Mouse (Mus musculus): ENCODE measurements around the gene Abhd10. TPM values are rescaled to one million over a fixed set of nuclear protein-coding genes. Genes with fewer than 3 reads are reported as not detected.

The Abhd10 gene
- total RNA-seq, 2 experiments from 2014 or later = 16.0 to 18.6 TPM

DNA sequence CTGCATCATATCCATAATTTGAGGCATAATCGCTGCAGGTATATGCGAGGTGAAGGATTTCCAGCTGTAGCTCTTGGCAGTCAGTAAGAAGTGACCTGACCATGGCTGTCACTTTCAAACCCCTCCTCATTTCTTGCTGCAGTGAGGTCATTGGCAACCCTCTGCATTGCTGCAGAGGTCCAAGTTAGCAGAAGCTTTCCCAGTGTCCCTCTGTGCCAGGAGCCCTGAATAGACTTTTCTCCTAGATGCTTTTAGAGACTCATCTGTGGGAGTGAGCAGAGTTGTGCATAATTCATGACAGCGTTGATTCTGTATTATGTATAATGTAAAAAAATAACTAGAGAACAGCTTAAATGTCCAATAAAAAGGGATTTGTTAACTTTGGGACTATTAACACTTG lies 57.5 kb downstream of the Abhd10 start:
- intact Hi-C loops (cut with DNase I) = loop anchor here (1.0 to 10.0 kb wide), 3 partner anchors 130 to 337 kb away; no protein-coding TSS in a partner anchor
- no peak for DNase-seq (ENCODE audit: low spot score)

- intact Hi-C loops (cut with DNase I) = loop anchor here (1.0 to 10.0 kb wide), 3 partner anchors 130 to 337 kb away; no protein-coding TSS in a partner anchor
- DNase-seq (ENCODE audit: low spot score) = no peak
Observed at GRCm38 (mm10) chr16:45684815-45685214, 57.9 kb downstream of the Abhd10 start.

Other genes starting within 250 kb of the Abhd10 start
- gene Gm609, start 250.0 kb downstream of the Abhd10 start, total RNA-seq (2021) = not detected
- not detected for gene Gm17783, start 210.9 kb downstream of the Abhd10 start, total RNA-seq (2021)
- not detected for gene Slc9c1, start 207.6 kb downstream of the Abhd10 start, total RNA-seq (2021)
- not detected for gene Gcsam, start 132.6 kb downstream of the Abhd10 start, total RNA-seq (2021)
- gene BC016579, start 88.9 kb downstream of the Abhd10 start, total RNA-seq (2021) = not detected
- gene Tmprss7, start 49.3 kb downstream of the Abhd10 start, total RNA-seq (2021) = not detected
- gene Tagln3, start 18.3 kb downstream of the Abhd10 start, total RNA-seq (2021) = under 1 TPM; 0.60 to 0.61 TPM
- gene Phldb2, start 210.6 kb upstream of the Abhd10 start, total RNA-seq (2021) = 10 to 100 TPM; 16.4 to 17.3 TPM